Mouse (Mus musculus) midbrain, embryonic 15.5 days (tissue): ENCODE measurements around the gene Gm49380. TPM values are rescaled to one million over a fixed set of nuclear protein-coding genes. Genes with fewer than 3 reads are reported as not detected.

Experiments used
- ATAC-seq: fragments of 200-750 bp; cut with Nextera tagmentation; replicated peaks from 2 replicates; pipeline ENCODE4 v1.8.0; 2017; ENCODE audit warnings: moderate TSS enrichment
- H3K27ac ChIP-seq: fragments of 300-500 bp; sonication (generic); 2 replicates; pipeline ENCODE4 v1.5.1; 2015; ENCODE audit warnings: mild to moderate bottlenecking, inconsistent platforms
- H3K27me3 ChIP-seq: fragments of 300-500 bp; sonication (generic); replicated peaks from 2 replicates; pipeline ENCODE4 v1.6.1; 2015; ENCODE audit warnings: inconsistent platforms
- H3K36me3 ChIP-seq: fragments of 300-500 bp; sonication (generic); replicated peaks from 2 replicates; pipeline ENCODE4 v1.6.1; 2015; ENCODE audit warnings: inconsistent platforms
- H3K4me1 ChIP-seq: fragments of 300-500 bp; sonication (generic); 2 replicates; pipeline ENCODE4 v1.6.1; 2015; ENCODE audit warnings: inconsistent platforms
- H3K4me2 ChIP-seq: fragments of 300-500 bp; sonication (generic); 2 replicates; pipeline ENCODE4 v1.6.1; 2015; ENCODE audit warnings: inconsistent platforms, mild to moderate bottlenecking, moderate library complexity
- H3K4me3 ChIP-seq: fragments of 300-500 bp; sonication (generic); 2 replicates; pipeline ENCODE4 v1.5.1; 2015; ENCODE audit warnings: mild to moderate bottlenecking, inconsistent platforms
- H3K9ac ChIP-seq: fragments of 300-500 bp; sonication (generic); 2 replicates; pipeline ENCODE4 v1.6.1; 2015; ENCODE audit warnings: mild to moderate bottlenecking, inconsistent platforms
- H3K9me3 ChIP-seq: fragments of 300-500 bp; sonication (generic); 2 replicates; pipeline ENCODE4 v1.6.1; 2016; ENCODE audit warnings: inconsistent platforms
- WGBS: fragments of 180-500 bp; shearing (Covaris S2); methylation state at CpG from one replicate; pipeline ENCODE4 v1.1.7; 2015; ENCODE audit warnings: mixed read lengths; 5-methylcytosine and 5-hydroxymethylcytosine counted together
- polyA plus RNA-seq: library from polyadenylated mRNA; unstranded; fragments of >200 nt; fragmentation: Nextera tagmentation; extraction: Ambion mirVana; gene quantifications from 2 replicates; pipeline ENCODE4 v1.2.1, GENCODE M21; 2015

The Gm49380 gene
- polyA plus RNA-seq, 1 experiment from 2014 or later, result 0.25 TPM

DNA sequence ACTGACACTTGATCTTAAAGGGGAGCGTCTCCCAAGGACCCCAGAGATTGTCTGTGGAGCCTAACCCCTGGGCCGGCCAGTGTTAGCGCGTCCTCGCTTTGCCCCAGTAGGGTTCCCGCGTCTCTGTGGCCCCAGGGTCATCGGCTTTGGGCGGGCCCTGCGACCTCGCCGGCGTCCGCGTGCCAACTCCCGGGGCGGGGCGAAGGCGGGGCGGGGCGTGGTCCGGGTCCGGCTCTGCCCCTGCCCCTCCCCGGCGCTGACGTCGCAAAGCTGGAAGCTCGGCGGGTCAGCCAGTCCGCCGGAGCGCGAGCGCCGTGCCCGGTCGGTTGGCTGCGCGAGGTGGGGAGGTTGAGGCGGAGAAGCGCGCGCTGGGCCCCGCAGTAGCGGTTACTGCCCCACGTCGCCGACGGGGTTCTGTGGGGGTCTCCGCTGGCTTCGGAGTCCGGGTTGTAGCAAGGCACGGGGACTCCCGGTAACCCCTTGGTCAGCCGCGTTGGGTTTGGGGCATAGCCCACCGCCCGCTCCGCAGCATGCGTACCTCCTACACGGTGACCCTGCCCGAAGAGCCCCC lies 28.6 kb downstream of the Gm49380 start:
- peak overlapping the region; percentile 53 for H3K4me3 ChIP-seq
- H3K27ac ChIP-seq, result no peak overlapping the region
- H3K9ac ChIP-seq, result peak overlapping the region; percentile 60
- H3K27me3 ChIP-seq, result peaks cover 44% of the 10 kb centered on the region
- H3K36me3 ChIP-seq, result no peaks in the 10 kb centered on the region
- H3K4me2 ChIP-seq, result peak overlapping the region; percentile 100
- peaks cover 27% of the 10 kb centered on the region for H3K4me1 ChIP-seq
- under 1% methylated on average over 61 of the region's 62 CpGs for WGBS
- peak; percentile 46 for ATAC-seq
- H3K9me3 ChIP-seq, result no peaks in the 10 kb centered on the region

DNA sequence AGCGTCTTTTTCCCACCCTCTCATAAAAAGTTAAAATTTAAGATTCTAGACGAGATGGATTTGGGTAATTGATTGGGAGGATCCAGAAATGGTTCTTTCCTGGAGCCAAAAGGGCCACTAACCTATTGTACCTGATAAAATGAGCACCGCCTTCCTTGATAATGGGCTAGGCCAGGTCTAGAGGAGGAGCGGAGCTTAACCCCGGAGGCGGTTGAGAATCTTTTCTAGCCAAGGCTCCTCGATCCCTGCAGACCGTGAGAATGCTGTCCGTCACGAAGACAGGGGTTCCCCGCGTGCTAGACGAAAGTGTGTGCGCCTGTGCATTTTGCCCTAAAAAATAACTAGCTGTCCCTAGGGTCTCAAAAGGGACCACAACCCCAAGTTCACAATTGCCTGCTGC lies 29.1 kb downstream of the Gm49380 start:
- 0 out of 2 replicates have a peak, but pooled peaks have one; percentile 18 for ATAC-seq
- Histone ChIP-seq H3K9ac (peak overlapping the region; percentile 60), H3K27ac (no peak overlapping the region), H3K36me3 (no peaks in the 10 kb centered on the region), H3K9me3 (no peaks in the 10 kb centered on the region), H3K4me3 (peak overlapping the region; percentile 53), H3K27me3 (peaks cover 44% of the 10 kb centered on the region), H3K4me1 (peaks cover 27% of the 10 kb centered on the region), H3K4me2 (peak overlapping the region; percentile 100)
- 2% methylated on average over 14 of the region's 14 CpGs for WGBS

DNA sequence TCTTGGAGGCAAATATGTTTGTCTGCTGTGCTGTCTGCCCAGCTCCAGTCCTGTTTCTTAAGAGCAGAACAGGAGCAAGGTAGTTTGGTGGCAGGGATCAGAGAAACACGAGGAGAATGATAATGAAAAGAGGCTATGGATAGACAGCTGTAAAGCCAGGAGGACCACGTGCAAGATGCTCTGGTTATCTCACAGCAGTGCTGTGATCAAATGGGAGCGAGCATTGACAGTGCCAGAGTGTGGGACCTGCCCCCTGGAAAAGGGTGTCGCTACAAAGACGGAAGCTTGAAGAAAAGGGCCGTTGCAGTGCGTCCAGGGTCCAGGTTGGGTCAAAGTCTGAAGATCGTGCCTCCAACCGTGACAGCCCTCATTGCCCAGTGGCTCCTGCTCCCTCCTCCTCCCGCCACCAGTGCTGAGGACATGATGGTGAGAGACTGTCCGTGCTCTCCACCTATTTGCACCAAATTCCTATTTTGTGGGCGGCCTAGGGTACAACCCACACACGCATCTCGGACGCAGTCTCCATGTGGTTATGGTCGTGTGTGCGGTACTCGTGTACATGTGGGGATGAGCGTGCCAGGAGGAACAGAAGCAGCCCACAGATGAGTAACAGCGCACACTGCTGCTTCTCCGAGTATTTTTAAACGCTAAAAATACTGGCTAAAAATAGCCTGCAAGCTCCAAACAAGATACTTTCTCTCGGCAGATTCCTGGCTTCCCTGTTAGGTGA lies 29.7 kb downstream of the Gm49380 start:
- Histone ChIP-seq H3K36me3 (no peaks in the 10 kb centered on the region), H3K9ac (no peak overlapping the region), H3K9me3 (no peaks in the 10 kb centered on the region), H3K4me2 (peak overlapping the region; percentile 100), H3K4me1 (peaks cover 33% of the 10 kb centered on the region), H3K4me3 (peak overlapping the region; percentile 53), H3K27ac (no peak overlapping the region), H3K27me3 (peaks cover 44% of the 10 kb centered on the region)
- WGBS, result 9% methylated on average over 23 of the region's 23 CpGs
- ATAC-seq, result no peak

DNA sequence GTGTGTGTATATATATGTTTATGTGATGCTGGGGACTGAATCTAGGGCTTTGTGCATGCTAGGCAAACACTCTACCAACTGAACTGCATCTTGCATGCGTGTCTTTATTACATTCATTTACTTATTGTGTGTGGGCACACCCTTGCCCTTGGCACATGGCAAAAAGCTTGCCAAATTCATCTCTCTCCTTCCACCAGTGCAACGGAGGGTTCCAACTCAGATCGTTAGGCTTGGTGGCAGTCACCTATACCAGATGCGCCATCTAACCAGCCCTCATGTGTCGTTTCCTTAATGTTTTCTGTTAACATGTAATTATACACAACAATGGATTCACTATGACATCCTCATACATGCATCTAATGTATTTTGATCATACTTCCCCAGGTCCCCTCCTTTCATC lies 31.0 kb downstream of the Gm49380 start:
- H3K27me3 ChIP-seq, result peaks cover 37% of the 10 kb centered on the region
- peaks cover 33% of the 10 kb centered on the region for H3K4me1 ChIP-seq
- H3K9ac ChIP-seq, result no peak overlapping the region
- H3K36me3 ChIP-seq, result no peaks in the 10 kb centered on the region
- H3K9me3 ChIP-seq, result no peaks in the 10 kb centered on the region
- 88% methylated on average over 5 of the region's 5 CpGs for WGBS
- ATAC-seq, result no peak
- H3K4me2 ChIP-seq, result no peak overlapping the region
- no peak overlapping the region for H3K4me3 ChIP-seq
- no peak overlapping the region for H3K27ac ChIP-seq

DNA sequence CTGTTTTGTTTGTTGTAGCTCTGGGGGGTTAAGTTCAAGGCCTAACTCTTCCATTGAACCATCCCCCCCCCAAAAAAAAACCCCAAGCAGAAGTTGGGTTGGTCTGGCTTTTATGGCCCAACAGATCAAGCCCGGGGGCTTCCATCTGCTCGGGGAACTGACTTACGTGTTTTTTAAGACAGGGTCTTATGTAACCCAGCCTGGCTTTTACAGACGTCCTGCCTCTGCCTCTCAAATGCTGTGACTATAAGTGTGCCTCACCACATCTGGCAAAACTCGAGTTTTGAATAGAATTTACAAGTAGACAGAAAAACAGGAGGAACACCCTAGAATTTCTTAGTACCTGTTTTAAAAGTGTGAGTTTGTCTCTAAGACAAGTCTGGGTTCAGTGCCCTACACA lies 31.7 kb downstream of the Gm49380 start:
- no peak overlapping the region for H3K27ac ChIP-seq
- no peak overlapping the region for H3K4me2 ChIP-seq
- H3K9ac ChIP-seq, result no peak overlapping the region
- no peaks in the 10 kb centered on the region for H3K9me3 ChIP-seq
- 68% methylated on average over 5 of the region's 5 CpGs for WGBS
- no peak for ATAC-seq
- H3K36me3 ChIP-seq, result no peaks in the 10 kb centered on the region
- H3K4me3 ChIP-seq, result no peak overlapping the region
- peaks cover 34% of the 10 kb centered on the region for H3K4me1 ChIP-seq
- peaks cover 32% of the 10 kb centered on the region for H3K27me3 ChIP-seq

DNA sequence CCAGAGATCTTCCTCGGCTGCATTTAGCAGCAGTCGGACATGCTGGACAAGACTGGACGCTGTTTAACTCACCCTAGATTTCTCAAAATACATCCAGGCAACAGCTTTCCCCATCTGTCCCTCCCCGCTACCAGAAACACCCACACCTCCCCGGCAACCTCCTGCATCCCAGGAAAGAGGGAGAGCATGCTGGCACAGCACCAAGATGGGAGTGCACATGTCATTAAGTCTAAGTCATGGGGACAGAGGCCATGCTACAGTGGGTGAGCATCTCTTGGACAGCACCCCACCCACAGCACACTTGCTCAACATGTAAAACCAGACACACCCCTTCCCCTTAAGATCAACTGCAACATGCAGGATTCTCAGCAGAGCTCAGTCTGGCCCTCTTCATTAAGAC lies 32.3 kb downstream of the Gm49380 start:
- Histone ChIP-seq H3K27ac (no peak overlapping the region), H3K9ac (no peak overlapping the region), H3K4me2 (no peak overlapping the region), H3K9me3 (no peaks in the 10 kb centered on the region), H3K4me3 (no peak overlapping the region), H3K4me1 (peaks cover 37% of the 10 kb centered on the region), H3K36me3 (no peaks in the 10 kb centered on the region), H3K27me3 (peaks cover 27% of the 10 kb centered on the region)
- WGBS, result 70% methylated on average over 5 of the region's 5 CpGs
- no peak for ATAC-seq

DNA sequence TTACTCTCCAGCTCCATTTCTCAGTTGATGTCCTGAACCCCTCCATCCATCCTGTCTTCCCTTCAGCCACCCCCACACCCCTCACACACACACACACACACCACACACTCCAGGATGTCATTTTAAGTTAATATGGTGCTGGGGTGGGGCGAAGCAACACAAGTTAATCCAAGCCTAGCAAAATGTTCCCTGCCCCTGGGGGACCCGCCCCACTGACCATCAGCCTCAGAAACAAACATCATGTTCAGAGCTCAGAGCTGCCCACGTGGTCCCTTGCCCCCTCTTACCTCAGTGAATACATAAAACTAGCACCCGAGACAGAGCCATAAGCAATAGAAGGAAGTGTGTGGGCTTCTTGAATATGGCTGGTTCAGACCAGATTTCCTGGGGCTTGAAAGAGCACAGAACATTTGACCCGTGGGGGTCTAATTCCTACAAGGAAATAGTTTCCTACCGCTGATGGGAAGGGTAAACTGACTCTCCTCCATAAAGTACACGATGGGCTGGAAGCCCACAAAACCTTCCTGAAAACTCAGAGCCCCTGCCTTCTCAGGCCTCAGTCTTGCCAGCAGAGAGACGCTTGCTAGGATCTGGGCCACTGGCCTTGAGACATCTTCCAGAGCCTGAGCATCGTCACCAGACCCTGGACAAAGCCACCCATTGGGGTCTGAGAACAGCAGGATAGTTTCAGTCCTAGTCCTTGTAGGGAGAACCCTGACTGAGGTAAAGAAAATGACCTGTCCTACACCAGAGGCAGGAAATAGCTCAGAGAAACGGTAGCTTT lies 33.1 kb downstream of the Gm49380 start:
- no peak overlapping the region for H3K9ac ChIP-seq
- WGBS, result 77% methylated on average over 10 of the region's 10 CpGs
- no peak overlapping the region for H3K4me3 ChIP-seq
- H3K4me1 ChIP-seq, result peaks cover 35% of the 10 kb centered on the region
- peaks cover 21% of the 10 kb centered on the region for H3K27me3 ChIP-seq
- no peak overlapping the region for H3K27ac ChIP-seq
- no peaks in the 10 kb centered on the region for H3K36me3 ChIP-seq
- no peak for ATAC-seq
- no peaks in the 10 kb centered on the region for H3K9me3 ChIP-seq
- no peak overlapping the region for H3K4me2 ChIP-seq

DNA sequence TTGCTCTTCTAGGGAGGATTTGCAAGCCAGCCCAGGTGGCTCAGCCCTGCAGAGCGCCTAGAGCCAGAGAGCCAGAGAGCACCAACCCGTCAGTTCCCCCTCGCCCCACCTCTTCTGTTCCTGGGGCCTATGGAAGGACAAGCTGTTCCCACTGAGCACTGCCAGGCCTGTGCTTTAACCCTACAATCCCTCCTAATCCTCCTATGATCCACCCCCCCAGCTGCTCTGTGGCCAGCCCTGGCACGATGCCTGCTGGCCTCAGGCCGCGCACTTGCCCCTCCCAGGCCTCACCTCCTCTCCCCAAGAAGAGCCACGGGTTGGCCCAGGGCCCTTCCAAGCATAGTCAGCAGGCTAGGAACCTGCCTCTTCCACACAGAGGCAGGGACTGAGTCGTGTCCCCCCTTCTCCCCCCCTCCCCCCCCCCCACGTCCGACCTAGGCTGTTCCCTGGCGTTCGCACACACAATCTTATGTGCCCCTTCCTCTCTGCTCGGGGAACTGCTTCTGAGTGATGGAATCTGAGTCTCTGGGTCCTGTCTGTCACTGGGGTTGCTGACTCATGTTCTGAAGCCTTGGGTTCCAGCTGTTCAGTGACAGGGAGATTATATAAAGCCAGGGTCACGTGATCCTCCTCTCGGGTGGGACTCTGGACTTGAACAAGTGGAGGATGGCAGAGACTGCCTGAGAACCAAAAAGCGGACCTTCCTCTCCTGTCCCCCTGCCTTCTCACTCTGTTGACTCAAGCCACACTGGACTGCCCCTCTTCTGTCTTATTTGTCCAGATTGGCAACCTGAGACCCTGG lies 34.1 kb downstream of the Gm49380 start:
- WGBS, result 26% methylated on average over 16 of the region's 16 CpGs
- no peak overlapping the region for H3K27ac ChIP-seq

DNA sequence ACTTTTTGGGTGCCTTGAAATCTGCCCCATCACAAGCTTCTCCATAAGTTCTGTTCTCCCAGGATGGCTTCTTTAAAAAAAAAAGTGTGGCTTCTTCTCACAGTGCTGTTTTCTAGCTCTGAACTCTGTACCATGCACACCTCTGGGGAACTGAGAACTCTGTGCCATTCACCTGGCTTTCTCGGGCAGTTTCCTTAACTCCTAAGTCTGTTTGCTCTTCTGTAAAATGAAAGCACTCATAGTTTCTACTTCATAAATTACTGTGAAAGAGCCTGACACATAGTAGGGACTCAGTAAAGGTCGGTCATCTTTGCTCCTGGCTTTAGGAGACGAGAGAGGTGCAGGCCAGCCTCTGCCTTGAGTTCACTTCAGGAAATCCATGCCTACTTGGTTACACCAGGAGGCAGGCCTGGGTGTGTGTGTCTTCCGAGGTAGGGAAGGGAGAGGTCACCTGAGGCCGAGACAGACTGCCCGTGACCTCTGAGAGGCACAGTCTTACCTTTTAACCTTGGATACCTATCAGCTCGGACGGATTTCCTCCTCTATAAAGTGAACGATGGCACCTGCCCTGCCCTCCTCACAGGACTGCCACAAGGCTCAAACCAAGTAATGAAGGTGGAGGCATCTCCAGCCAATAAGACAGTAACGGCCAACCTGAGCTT lies 35.0 kb downstream of the Gm49380 start:
- H3K36me3 ChIP-seq, result no peaks in the 10 kb centered on the region
- H3K27me3 ChIP-seq, result peaks cover 8% of the 10 kb centered on the region
- no peak overlapping the region for H3K4me3 ChIP-seq
- peaks cover 16% of the 10 kb centered on the region for H3K4me1 ChIP-seq
- H3K9me3 ChIP-seq, result no peaks in the 10 kb centered on the region
- no peak overlapping the region for H3K27ac ChIP-seq
- no peak overlapping the region for H3K9ac ChIP-seq
- WGBS, result 84% methylated on average over 10 of the region's 10 CpGs
- ATAC-seq, result no peak
- no peak overlapping the region for H3K4me2 ChIP-seq

More for the DNA sequence above, 34.1 kb downstream of the Gm49380 start:
- peak; percentile 79 for ATAC-seq
- Histone ChIP-seq H3K9ac (no peak overlapping the region), H3K4me1 (peaks cover 25% of the 10 kb centered on the region), H3K36me3 (no peaks in the 10 kb centered on the region), H3K4me3 (no peak overlapping the region), H3K4me2 (no peak overlapping the region), H3K27me3 (peaks cover 16% of the 10 kb centered on the region), H3K9me3 (no peaks in the 10 kb centered on the region)

DNA sequence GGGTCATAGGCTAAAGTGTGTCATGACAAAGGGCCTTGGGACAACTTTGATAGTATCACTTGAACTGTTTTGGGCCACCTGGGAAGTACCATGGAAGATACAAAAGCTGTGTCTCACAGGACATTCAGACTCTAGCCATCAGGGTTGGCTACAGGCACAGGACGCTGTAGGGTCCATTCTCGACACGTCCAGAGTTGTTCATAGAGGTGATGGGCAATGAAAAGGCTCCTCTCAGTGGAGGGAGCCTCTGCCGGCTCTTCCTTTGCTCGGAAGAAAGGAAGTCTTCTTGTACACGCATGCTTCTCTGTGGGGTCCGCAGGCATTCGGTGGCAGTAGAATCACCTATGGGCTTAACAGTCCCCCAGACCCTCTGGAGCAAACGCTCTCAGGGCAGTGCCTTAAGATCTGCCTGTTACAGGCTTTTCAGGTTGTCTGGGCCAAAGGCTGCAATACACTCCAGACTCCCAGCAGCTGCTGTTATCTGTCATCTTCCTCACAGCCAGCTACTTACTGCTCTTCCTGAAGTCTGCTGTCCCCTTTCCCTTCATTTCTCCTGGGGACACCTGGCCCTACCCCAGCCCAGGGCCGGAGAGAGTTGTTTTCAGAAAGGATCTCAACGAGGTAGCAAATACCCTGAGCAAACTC lies 35.9 kb downstream of the Gm49380 start:
- peaks cover under 1% of the 10 kb centered on the region; the same call in 1 of the 2 replicates for H3K27me3 ChIP-seq
- ATAC-seq, result no peak
- no peaks in the 10 kb centered on the region for H3K36me3 ChIP-seq
- WGBS, result 83% methylated on average over 11 of the region's 11 CpGs
- no peak overlapping the region for H3K4me2 ChIP-seq
- no peaks in the 10 kb centered on the region for H3K9me3 ChIP-seq
- H3K4me1 ChIP-seq, result peaks cover 17% of the 10 kb centered on the region
- no peak overlapping the region for H3K4me3 ChIP-seq
- no peak overlapping the region for H3K27ac ChIP-seq
- no peak overlapping the region for H3K9ac ChIP-seq

DNA sequence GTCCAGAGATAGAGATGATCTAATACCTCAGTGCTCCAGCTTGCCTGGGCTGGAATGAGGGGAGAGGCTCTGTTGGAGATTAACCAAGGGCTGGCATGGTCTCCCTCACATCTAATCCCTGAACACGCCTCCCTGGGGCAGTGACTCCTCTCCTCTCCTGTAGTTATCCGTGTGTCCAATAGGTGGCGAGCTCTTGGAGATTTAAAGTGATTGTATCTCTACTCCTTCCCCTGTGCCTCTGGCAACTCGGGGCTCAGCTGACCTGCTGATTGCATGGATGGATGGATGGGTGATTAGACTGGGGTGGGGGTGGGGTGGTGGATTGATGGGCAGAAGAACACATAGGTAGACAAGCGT lies 36.6 kb downstream of the Gm49380 start:
- H3K4me3 ChIP-seq, result no peak overlapping the region
- H3K4me2 ChIP-seq, result no peak overlapping the region
- WGBS, result 10% methylated on average over 5 of the region's 5 CpGs
- H3K9me3 ChIP-seq, result no peaks in the 10 kb centered on the region
- H3K27ac ChIP-seq, result no peak overlapping the region
- no peaks in the 10 kb centered on the region for H3K36me3 ChIP-seq
- ATAC-seq, result no peak
- H3K27me3 ChIP-seq, result no peaks in the 10 kb centered on the region
- peaks cover 24% of the 10 kb centered on the region for H3K4me1 ChIP-seq
- no peak overlapping the region for H3K9ac ChIP-seq
